Mouse (Mus musculus): ENCODE results near the gene Trp53bp1.

The Trp53bp1 gene

GRCm38 (mm10) chr2:121271236-121271927, at the start of gene Trp53bp1:
Gene Trp53bp1, minus strand, starts transcription at chr2:121271407.
- in situ Hi-C loops (cut with MboI; ENCODE audit: low sequenced_read_pairs), result no loop called here

GRCm38 (mm10) chr2:121316278-121316677, 45.1 kb upstream of the Trp53bp1 start:
- in situ Hi-C loops (cut with MboI; ENCODE audit: low sequenced_read_pairs), result no loop called here

GRCm38 (mm10) chr2:121308997-121309416, 37.8 kb upstream of the Trp53bp1 start:
- in situ Hi-C loops (cut with MboI; ENCODE audit: low sequenced_read_pairs), result no loop called here

GRCm38 (mm10) chr2:121300036-121300435, 28.8 kb upstream of the Trp53bp1 start:
- in situ Hi-C loops (cut with MboI; ENCODE audit: low sequenced_read_pairs), result no loop called here

GRCm38 (mm10) chr2:121299471-121299870, 28.3 kb upstream of the Trp53bp1 start:
- in situ Hi-C loops (cut with MboI; ENCODE audit: low sequenced_read_pairs), result no loop called here

GRCm38 (mm10) chr2:121298131-121298530, 26.9 kb upstream of the Trp53bp1 start:
- in situ Hi-C loops (cut with MboI; ENCODE audit: low sequenced_read_pairs), result no loop called here

- in situ Hi-C loops (cut with MboI; ENCODE audit: low sequenced_read_pairs), result no loop called here
Measured at GRCm38 (mm10) chr2:121297701-121298100, 26.5 kb upstream of the Trp53bp1 start.

GRCm38 (mm10) chr2:121296754-121297231, 25.6 kb upstream of the Trp53bp1 start:
- in situ Hi-C loops (cut with MboI; ENCODE audit: low sequenced_read_pairs), result no loop called here

- in situ Hi-C loops (cut with MboI; ENCODE audit: low sequenced_read_pairs), result no loop called here
Measured at GRCm38 (mm10) chr2:121295608-121296571, 24.7 kb upstream of the Trp53bp1 start.

GRCm38 (mm10) chr2:121294753-121295607, 23.8 kb upstream of the Trp53bp1 start:
- in situ Hi-C loops (cut with MboI; ENCODE audit: low sequenced_read_pairs), result no loop called here

- in situ Hi-C loops (cut with MboI; ENCODE audit: low sequenced_read_pairs), result no loop called here
Measured at GRCm38 (mm10) chr2:121294182-121294581, 23.0 kb upstream of the Trp53bp1 start.

- in situ Hi-C loops (cut with MboI; ENCODE audit: low sequenced_read_pairs), result no loop called here
Measured at GRCm38 (mm10) chr2:121292316-121293013, 21.3 kb upstream of the Trp53bp1 start.

GRCm38 (mm10) chr2:121289730-121290540, 18.7 kb upstream of the Trp53bp1 start:
- in situ Hi-C loops (cut with MboI; ENCODE audit: low sequenced_read_pairs), result no loop called here

- in situ Hi-C loops (cut with MboI; ENCODE audit: low sequenced_read_pairs), result no loop called here
Measured at GRCm38 (mm10) chr2:121288901-121289729, 17.9 kb upstream of the Trp53bp1 start, which contains the start of gene Map1a. Gene Map1a, plus strand, starts transcription at chr2:121289600.

GRCm38 (mm10) chr2:121287850-121288249, 16.6 kb upstream of the Trp53bp1 start:
- in situ Hi-C loops (cut with MboI; ENCODE audit: low sequenced_read_pairs), result no loop called here

GRCm38 (mm10) chr2:121271928-121272516, 815 bp upstream of the Trp53bp1 start:
- in situ Hi-C loops (cut with MboI; ENCODE audit: low sequenced_read_pairs), result no loop called here

GRCm38 (mm10) chr2:121270521-121271235, 529 bp downstream of the Trp53bp1 start:
- in situ Hi-C loops (cut with MboI; ENCODE audit: low sequenced_read_pairs), result no loop called here
